Mouse (Mus musculus) intestine, embryonic 15.5 days (tissue): ENCODE data around the gene Polr2c. TPM values are rescaled to one million over a fixed set of nuclear protein-coding genes. Genes with fewer than 3 reads are reported as not detected.

Experiments used
- ATAC-seq: fragments of 200-750 bp; cut with Nextera tagmentation; 2 replicates; pipeline ENCODE4 v1.8.0; 2017; ENCODE audit warnings: moderate TSS enrichment, moderate library complexity
- H3K27ac ChIP-seq: fragments of 300-500 bp; sonication (generic); 2 replicates; pipeline ENCODE4 v1.5.1; 2015; ENCODE audit warnings: mild to moderate bottlenecking, inconsistent platforms
- H3K27me3 ChIP-seq: fragments of 300-500 bp; sonication (generic); replicated peaks from 2 replicates; pipeline ENCODE4 v1.6.1; 2015; ENCODE audit warnings: inconsistent platforms
- H3K36me3 ChIP-seq: fragments of 300-500 bp; sonication (generic); 2 replicates; pipeline ENCODE4 v1.6.1; 2015; ENCODE audit warnings: inconsistent platforms
- H3K4me1 ChIP-seq: fragments of 300-500 bp; sonication (generic); replicated peaks from 2 replicates; pipeline ENCODE4 v1.6.1; 2015; ENCODE audit warnings: inconsistent platforms
- H3K4me2 ChIP-seq: fragments of 300-500 bp; sonication (generic); replicated peaks from 2 replicates; pipeline ENCODE4 v1.6.1; 2015; ENCODE audit warnings: mild to moderate bottlenecking, inconsistent platforms
- H3K4me3 ChIP-seq: fragments of 300-500 bp; sonication (generic); replicated peaks from 2 replicates; pipeline ENCODE4 v1.5.1; 2015; ENCODE audit warnings: inconsistent platforms
- H3K9ac ChIP-seq: fragments of 300-500 bp; sonication (generic); 2 replicates; pipeline ENCODE4 v1.6.1; 2015; ENCODE audit warnings: inconsistent platforms
- H3K9me3 ChIP-seq: fragments of 300-500 bp; sonication (generic); 2 replicates; pipeline ENCODE4 v1.6.1; 2016; ENCODE audit warnings: inconsistent platforms
- WGBS: fragments of 180-500 bp; shearing (Covaris S2); methylation state at CpG from one replicate; pipeline ENCODE4 v1.1.7; 2015; 5-methylcytosine and 5-hydroxymethylcytosine counted together
- polyA plus RNA-seq: library from polyadenylated mRNA; unstranded; fragments of >200 nt; fragmentation: Nextera tagmentation; extraction: Ambion mirVana; gene quantifications from 2 replicates; pipeline ENCODE4 v1.2.1, GENCODE M21; 2015

Polr2c gene
- polyA plus RNA-seq, 1 experiment from 2014 or later, result 126 TPM

DNA sequence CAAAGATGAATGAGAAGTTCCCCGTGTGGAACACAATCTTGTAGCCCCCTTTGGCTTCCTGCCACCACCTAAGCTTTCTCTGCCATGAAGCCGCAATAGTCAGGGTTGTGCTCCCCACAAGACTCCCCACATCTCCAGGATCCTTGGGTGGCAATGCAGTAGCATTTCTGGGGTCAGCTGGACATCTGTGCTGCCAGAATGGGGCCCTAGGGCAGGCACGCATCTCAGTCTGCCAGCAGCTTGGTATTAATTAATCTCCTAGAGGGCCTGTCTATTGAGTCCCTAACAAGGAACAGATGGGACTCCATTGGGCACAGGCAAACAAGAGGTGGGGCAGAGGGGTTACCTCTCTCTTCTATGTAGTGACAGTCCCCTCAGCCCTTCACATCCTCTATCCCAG is 14.9 kb downstream of the Polr2c start:
- peak overlapping the region; percentile 45 for H3K4me3 ChIP-seq
- H3K27me3 ChIP-seq, result no peaks in the 10 kb centered on the region
- H3K4me2 ChIP-seq, result peak overlapping the region; percentile 89
- no peaks in the 10 kb centered on the region for H3K9me3 ChIP-seq
- H3K36me3 ChIP-seq, result peaks cover 2% of the 10 kb centered on the region; the same call in 1 of the 2 replicates
- H3K27ac ChIP-seq, result peak overlapping the region; percentile 92
- ATAC-seq, result no peak
- peaks cover 52% of the 10 kb centered on the region for H3K4me1 ChIP-seq
- peak overlapping the region; percentile 45 for H3K9ac ChIP-seq
- WGBS, result 53% methylated on average over 3 of the region's 3 CpGs

DNA sequence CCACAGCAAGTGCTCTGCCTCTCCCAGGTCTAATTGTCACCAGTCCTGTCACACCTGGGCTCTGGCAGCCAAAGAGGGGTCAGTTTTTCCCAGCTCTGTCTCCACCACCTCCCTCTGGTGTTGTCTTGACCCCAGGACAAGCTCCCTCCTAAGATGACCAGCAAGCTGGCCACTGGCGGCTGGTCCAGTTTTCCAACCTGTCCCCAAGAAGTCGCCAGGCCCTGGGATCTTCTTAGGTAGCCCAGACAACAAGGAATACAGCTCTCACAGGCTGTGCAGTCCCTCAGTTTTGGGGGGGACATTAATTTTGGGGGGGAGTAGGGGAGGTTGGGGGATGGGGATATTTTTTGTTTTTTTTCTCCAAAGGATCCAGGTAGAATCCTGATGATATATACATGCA is 15.3 kb downstream of the Polr2c start:
- Histone ChIP-seq H3K4me1 (peaks cover 52% of the 10 kb centered on the region), H3K4me2 (peak overlapping the region; percentile 89), H3K9me3 (no peaks in the 10 kb centered on the region), H3K36me3 (no peaks in the 10 kb centered on the region), H3K27ac (peak overlapping the region; percentile 92), H3K4me3 (peak overlapping the region; percentile 45), H3K27me3 (no peaks in the 10 kb centered on the region), H3K9ac (peak overlapping the region; percentile 45)
- WGBS, result 91% methylated on average over 2 of the region's 2 CpGs
- ATAC-seq, result no peak

DNA sequence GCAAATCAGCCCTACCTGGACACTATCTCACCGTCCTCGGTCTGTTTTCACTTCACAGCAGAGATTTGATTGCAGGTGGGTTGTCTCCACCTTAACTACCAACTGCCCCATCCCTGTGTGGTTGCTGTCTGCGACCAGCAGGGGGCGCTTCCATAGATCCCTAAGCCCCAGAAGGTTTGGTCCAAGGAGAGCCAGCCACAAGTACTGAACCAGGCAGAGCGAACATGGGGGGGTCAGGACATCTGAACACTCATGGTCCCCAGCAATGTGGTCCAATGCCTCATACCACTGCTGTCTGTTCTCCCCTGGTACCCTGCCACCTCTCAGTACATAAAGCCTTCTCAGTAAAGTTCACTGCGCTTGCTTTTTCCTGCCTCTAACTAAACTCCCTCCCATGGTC is 17.1 kb downstream of the Polr2c start:
- Histone ChIP-seq H3K4me3 (peak overlapping the region; percentile 66), H3K4me1 (peaks cover 45% of the 10 kb centered on the region), H3K4me2 (peak overlapping the region; percentile 72), H3K27me3 (no peaks in the 10 kb centered on the region), H3K9ac (peak overlapping the region; percentile 63; the same call in 1 of the 2 replicates), H3K36me3 (no peaks in the 10 kb centered on the region), H3K9me3 (no peaks in the 10 kb centered on the region), H3K27ac (no peak overlapping the region)
- ATAC-seq, result peak; percentile 11; the same call in 1 of the 2 replicates
- WGBS, result 11% methylated on average over 6 of the region's 6 CpGs

DNA sequence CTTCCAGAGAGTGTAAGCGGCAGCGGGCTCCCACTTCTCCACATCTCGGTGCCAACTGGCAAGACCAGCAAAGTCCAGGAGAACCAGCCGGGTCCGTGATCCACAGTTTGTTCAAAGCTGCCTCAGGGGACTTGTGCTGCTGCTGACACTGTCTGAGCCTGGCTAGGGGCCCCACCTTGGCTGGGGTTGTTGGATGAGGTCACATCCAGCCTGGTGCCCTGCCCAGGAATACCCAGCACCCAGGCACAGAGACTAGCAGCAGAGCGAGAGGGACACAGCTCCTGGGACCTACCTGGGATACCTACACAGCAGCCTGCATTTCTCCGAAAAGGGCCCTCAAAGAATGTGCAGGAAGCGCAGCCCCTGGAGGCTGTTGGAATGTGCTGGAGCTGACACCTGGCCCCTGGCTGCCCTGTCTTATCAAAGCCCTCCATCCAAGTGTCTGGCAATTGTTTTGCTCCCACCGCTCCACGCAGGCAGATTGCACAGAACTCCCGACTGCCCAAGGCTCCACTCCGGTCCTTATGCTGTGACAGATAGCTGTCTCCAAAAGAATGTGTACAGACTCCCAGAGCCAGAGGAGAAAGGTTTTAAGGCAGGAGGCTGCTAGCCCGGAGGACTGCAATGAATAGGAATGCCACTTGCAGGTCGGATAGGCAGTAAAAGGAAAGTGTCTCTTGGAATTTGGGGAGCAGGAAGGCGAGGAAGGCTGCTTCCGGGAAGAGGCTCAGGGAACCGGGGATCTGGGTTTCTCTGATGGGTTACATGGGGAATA is 18.0 kb downstream of the Polr2c start:
- Histone ChIP-seq H3K4me2 (peak overlapping the region; percentile 72), H3K36me3 (no peaks in the 10 kb centered on the region), H3K4me3 (peak overlapping the region; percentile 66), H3K27me3 (no peaks in the 10 kb centered on the region), H3K27ac (peak overlapping the region; percentile 85; the same call in 1 of the 2 replicates), H3K9me3 (no peaks in the 10 kb centered on the region), H3K9ac (peak overlapping the region; percentile 63), H3K4me1 (peaks cover 36% of the 10 kb centered on the region)
- WGBS, result 10% methylated on average over 17 of the region's 17 CpGs
- no peak for ATAC-seq

DNA sequence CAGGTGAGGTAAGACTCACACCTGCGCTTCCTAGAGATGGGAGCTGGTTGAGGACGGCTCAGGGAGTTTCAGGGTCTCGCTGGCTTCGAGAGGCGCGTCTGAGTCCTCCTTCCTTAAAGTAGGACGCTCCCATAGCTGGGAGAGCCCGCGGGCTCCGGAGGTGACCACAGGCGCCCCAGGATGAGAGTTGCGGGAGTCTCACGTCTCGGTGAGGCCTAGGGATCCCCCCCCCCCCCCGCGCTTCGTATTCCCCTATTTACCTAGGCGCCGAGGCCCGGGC is 18.6 kb downstream of the Polr2c start:
- H3K4me1 ChIP-seq, result peaks cover 32% of the 10 kb centered on the region
- H3K27me3 ChIP-seq, result no peaks in the 10 kb centered on the region
- H3K27ac ChIP-seq, result peak overlapping the region; percentile 85
- ATAC-seq, result peak; percentile 9
- WGBS, result 0% methylated on average over 20 of the region's 20 CpGs
- H3K9me3 ChIP-seq, result no peaks in the 10 kb centered on the region
- peak overlapping the region; percentile 63 for H3K9ac ChIP-seq
- no peaks in the 10 kb centered on the region for H3K36me3 ChIP-seq
- peak overlapping the region; percentile 66 for H3K4me3 ChIP-seq
- H3K4me2 ChIP-seq, result peak overlapping the region; percentile 72

DNA sequence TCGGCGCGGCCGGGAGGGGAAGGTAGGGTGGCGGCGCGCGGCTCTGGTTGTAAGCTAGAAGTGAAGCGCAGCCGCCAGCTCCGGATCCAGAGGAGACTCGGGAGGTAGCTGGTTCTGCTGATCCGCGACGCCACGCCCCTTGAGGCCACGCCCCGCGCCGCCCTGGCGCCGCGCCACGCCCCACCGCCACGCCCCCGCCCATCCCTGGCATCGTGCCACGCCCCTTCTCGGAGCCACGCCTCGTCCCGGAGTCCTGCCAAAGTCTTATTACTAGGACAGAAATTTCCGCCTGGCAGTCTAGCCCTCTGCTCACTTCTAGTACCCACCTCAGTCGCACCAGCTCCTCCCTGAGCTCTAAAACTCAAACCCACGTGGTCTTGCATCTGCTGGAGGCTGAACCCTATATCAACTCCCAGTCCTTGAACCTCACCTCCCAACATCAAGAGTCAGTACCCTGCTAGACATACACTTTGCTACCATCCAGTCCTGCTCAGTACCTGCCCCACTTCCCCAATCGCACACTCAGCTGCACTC is 19.0 kb downstream of the Polr2c start, which contains the start of gene Dok4:
TSS of gene Dok4 (minus strand) at position 134 of the 534 bp plus-strand sequence.
- Histone ChIP-seq H3K4me3 (peak within 1 kb of the TSS; percentile 66), H3K9me3 (no peaks in the 10 kb centered on the region), H3K27ac (peak within 1 kb of the TSS; percentile 85), H3K4me1 (peaks cover 30% of the 10 kb centered on the region), H3K27me3 (no peaks in the 10 kb centered on the region), H3K9ac (peak within 1 kb of the TSS; percentile 63), H3K36me3 (no peaks in the 10 kb centered on the region), H3K4me2 (peak within 1 kb of the TSS; percentile 72)
- peak; percentile 79 for ATAC-seq
- WGBS, result 1% methylated on average over 37 of the region's 37 CpGs

DNA sequence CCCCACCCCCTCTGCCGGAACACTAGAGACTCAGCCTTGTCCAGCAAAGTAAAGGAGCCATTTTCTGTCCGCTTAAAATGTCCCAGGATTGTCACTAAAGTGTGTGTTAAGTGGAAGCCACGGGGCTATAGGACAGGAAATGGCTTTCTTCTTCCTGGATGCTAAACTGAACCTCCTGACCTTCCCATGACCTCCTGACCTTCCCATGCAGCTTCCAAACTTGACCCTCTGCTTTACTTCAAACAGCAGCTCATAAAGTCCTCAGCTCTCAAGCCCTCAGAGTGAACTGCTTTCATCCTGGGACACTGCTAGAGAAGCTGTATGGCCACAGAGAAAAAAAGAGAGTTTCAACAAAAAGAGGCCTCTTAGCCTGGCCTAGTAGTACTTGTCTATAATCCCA is 19.6 kb downstream of the Polr2c start:
- H3K27me3 ChIP-seq, result no peaks in the 10 kb centered on the region
- peak overlapping the region; percentile 36; the same call in 1 of the 2 replicates for H3K27ac ChIP-seq
- WGBS, result 36% methylated on average over 3 of the region's 3 CpGs
- no peaks in the 10 kb centered on the region for H3K9me3 ChIP-seq
- peak overlapping the region; percentile 72 for H3K4me2 ChIP-seq
- H3K4me3 ChIP-seq, result no peak overlapping the region
- no peak overlapping the region for H3K9ac ChIP-seq
- H3K4me1 ChIP-seq, result peaks cover 24% of the 10 kb centered on the region
- no peaks in the 10 kb centered on the region for H3K36me3 ChIP-seq
- no peak for ATAC-seq

DNA sequence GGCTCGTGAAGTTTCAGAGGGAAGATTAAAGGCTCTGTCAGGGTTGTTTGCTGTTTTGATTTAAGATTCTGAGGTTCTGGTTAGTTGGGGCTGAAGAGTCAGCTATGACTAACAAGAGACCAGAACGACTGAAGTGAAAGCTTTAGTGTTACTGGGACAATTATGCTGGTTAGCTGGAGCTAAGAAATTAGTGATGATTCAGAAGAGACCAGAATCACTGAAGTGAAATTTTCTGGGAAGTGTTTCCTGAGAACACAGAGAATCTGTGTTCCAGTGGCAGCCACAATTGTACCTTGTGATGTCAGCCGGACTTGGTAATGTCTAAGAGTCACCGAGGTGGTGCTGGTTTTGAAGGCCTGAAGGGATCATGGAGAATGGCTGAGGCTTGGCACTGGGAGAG is 23.5 kb downstream of the Polr2c start:
- Histone ChIP-seq H3K4me2 (no peak overlapping the region), H3K4me1 (peaks cover 6% of the 10 kb centered on the region), H3K9ac (no peak overlapping the region; the same call in 1 of the 2 replicates), H3K27me3 (no peaks in the 10 kb centered on the region), H3K36me3 (no peaks in the 10 kb centered on the region), H3K4me3 (no peak overlapping the region), H3K27ac (no peak overlapping the region), H3K9me3 (no peaks in the 10 kb centered on the region)
- no peak for ATAC-seq
- 61% methylated on average over 4 of the region's 4 CpGs for WGBS

DNA sequence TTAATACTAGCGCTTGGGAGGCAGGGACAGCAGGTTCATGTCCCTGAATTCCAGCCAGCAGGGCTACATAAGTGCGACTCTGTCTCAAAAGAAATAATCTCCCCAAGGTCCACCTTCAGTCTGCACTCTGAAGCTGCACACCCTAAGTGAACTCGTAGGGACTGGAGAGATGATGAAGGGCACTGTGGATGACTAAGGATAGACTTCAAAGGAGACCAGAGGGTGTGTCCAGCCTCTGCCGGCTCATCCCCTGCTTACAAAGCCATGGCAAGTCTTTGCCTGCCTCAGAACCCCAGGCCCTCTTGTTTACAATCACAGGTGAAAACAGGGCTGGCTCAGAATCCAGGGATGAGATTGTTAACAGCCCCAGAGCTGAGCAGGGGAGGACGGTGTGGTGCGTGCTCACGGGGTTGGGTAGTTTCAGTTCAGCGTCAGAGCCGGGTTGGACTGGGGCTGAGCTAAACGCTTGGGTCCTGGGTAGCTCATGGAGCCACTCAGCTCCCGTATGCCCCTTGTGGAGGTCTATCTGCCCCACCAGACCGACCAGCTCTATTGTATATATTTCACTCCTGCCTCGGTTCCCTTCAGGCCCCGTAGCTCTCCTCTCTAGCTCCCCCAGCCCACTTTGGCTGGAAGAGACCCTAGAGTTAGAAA is 31.3 kb downstream of the Polr2c start:
- H3K27me3 ChIP-seq, result no peaks in the 10 kb centered on the region
- WGBS, result 26% methylated on average over 14 of the region's 14 CpGs
- no peaks in the 10 kb centered on the region for H3K36me3 ChIP-seq
- H3K9ac ChIP-seq, result no peak overlapping the region
- H3K4me3 ChIP-seq, result no peak overlapping the region
- 0 out of 2 replicates have a peak, but pooled peaks cover 11% of the 10 kb centered on the region for H3K4me1 ChIP-seq
- 0 out of 2 replicates have a peak, but pooled peaks have one; percentile 50 for ATAC-seq
- H3K4me2 ChIP-seq, result peak overlapping the region; percentile 42
- no peak overlapping the region for H3K27ac ChIP-seq
- H3K9me3 ChIP-seq, result no peaks in the 10 kb centered on the region

DNA sequence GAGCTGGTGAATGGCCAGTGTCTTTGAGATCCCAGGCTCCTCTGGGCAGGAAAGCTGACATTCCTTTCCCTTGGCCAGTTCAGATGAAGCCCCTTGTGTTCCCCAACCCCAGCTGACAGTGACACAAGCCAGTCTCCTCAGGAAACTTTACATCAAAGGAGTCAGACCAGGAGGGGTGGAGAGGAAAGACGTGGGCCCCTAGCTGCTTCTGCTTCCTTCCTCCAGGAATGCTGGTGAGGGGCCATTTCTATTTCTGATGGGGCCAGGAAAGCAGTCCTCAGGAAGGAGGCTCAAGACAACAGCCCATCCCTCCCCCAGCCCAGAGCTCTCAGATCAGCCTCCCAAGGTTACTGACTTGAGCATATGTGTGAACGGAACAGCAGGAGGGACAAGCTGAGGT is 35.7 kb downstream of the Polr2c start:
- no peaks in the 10 kb centered on the region for H3K27me3 ChIP-seq
- H3K27ac ChIP-seq, result no peak overlapping the region
- ATAC-seq, result peak; percentile 24; the same call in 1 of the 2 replicates
- H3K9me3 ChIP-seq, result no peaks in the 10 kb centered on the region
- 0 out of 2 replicates have a peak, but pooled peaks cover 11% of the 10 kb centered on the region for H3K4me1 ChIP-seq
- H3K4me3 ChIP-seq, result no peak overlapping the region
- H3K4me2 ChIP-seq, result no peak overlapping the region
- H3K36me3 ChIP-seq, result no peaks in the 10 kb centered on the region
- H3K9ac ChIP-seq, result no peak overlapping the region
- 21% methylated on average over 2 of the region's 2 CpGs for WGBS

DNA sequence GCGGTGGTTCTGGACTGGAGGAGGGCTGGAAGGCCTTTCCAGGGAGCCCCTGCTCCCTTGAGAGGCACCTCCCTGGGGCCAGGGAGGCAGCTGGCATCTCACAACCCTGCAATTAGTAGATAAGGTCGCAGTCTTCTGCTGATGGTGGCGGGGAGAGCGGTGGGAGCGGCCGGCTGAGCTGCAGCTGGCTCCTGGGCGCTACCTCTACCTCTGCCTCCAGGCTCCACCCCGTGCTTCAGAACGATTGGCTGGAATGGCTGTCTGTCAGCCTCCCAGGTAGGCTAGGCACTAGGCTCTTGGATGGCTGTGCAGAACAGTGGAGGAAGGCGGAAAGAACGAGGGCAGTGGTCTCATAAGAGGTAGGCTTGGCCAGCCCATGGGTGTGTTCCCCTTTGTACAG is 42.0 kb downstream of the Polr2c start:
- Histone ChIP-seq H3K27ac (peak overlapping the region; percentile 73), H3K9ac (no peak overlapping the region), H3K4me3 (peak overlapping the region; percentile 15; the same call in 1 of the 2 replicates), H3K27me3 (no peaks in the 10 kb centered on the region), H3K4me1 (peaks cover 33% of the 10 kb centered on the region), H3K9me3 (no peaks in the 10 kb centered on the region), H3K4me2 (peak overlapping the region; percentile 52), H3K36me3 (peaks cover 2% of the 10 kb centered on the region; the same call in 1 of the 2 replicates)
- 13% methylated on average over 11 of the region's 11 CpGs for WGBS
- peak; percentile 93 for ATAC-seq

DNA sequence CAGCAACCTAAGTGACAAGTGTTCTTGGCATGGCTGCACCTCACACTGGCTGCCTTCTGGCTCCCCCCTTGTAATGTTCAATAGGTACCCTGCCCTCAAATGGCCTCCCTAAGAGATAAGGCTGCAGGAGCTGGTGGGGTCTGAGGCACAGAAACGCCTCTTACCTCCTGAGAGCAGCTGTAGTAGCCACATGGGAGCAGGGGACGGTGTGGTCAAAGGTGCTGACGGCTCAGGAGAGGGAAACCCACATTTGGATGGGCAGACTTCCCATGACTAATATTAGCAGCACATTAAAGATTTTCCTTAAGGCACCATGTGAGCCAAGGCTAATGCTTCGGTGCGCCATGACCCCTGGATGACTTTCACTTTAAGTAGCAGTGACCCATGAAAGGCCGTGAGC is 43.4 kb downstream of the Polr2c start:
- ATAC-seq, result no peak
- peak overlapping the region; percentile 30 for H3K4me2 ChIP-seq
- no peak overlapping the region for H3K4me3 ChIP-seq
- WGBS, result 22% methylated on average over 6 of the region's 6 CpGs
- H3K27ac ChIP-seq, result peak overlapping the region; percentile 86
- no peaks in the 10 kb centered on the region for H3K9me3 ChIP-seq
- H3K9ac ChIP-seq, result no peak overlapping the region
- H3K27me3 ChIP-seq, result no peaks in the 10 kb centered on the region
- peaks cover 2% of the 10 kb centered on the region; the same call in 1 of the 2 replicates for H3K36me3 ChIP-seq
- H3K4me1 ChIP-seq, result peaks cover 46% of the 10 kb centered on the region
